ENCODE assay signal across 8 mouse cellular contexts in genomic region chr10:50895091-50895790, GRCm38 (mm10). TPM values are rescaled to one million over a fixed set of nuclear protein-coding genes. Genes with fewer than 3 reads are reported as not detected.
DNase-seq lines count a peak whose midpoint lies in the region; ATAC-seq and TF ChIP-seq lines count a peak whose summit lies in the region.
"Had no signal": no experiment of that assay in that cellular context is flagged by ENCODE, and none has a peak within 500 bp of the region (broad histone marks: within the 10 kb centered on the region; RNA-seq: fewer than 3 reads in every experiment).

No protein-coding gene starts in this region.

- intact Hi-C loops in gastrocnemius, postnatal 36 days (cut with DNase I), result no loop called here
- intact Hi-C loops in left cerebral cortex, postnatal 4 days (cut with DNase I), result loop anchor here (5.0 kb wide), 1 partner anchor 193 kb away; no protein-coding TSS in a partner anchor

- DNase-seq in ES-E14 (ENCODE audit: low read depth, low spot score), result no peak
- peak; percentile 63 for DNase-seq in embryo, embryonic 10.5 days (ENCODE audit: low spot score)
- no peak for DNase-seq in urinary bladder, postnatal 14 days (ENCODE audit: low spot score)
- no peak for DNase-seq in gastrocnemius, postnatal 36 days
- no peak for DNase-seq in left cerebral cortex, postnatal 4 days

- H3K9ac ChIP-seq in ES-E14 (ENCODE audit: insufficient read depth, low read depth, low read length, poor library complexity, severe bottlenecking), result no peak overlapping the region
- H3K9ac ChIP-seq in hindbrain, embryonic 15.5 days, result no peak overlapping the region

- H3K4me2 ChIP-seq in hindbrain, embryonic 15.5 days, result peak overlapping the region; percentile 79

- H3K9me3 ChIP-seq in ES-E14 (ENCODE audit: control insufficient read depth, insufficient read depth, low read depth, low read length), result no peaks in the 10 kb centered on the region
- H3K9me3 ChIP-seq in hindbrain, embryonic 15.5 days, result no peaks in the 10 kb centered on the region

- no peak; the same call in 1 of the 2 replicates for ATAC-seq in hindbrain, embryonic 15.5 days (ENCODE audit: low FRiP score, low read depth)
- 0 out of 2 replicates have a peak, but pooled peaks have one; percentile 5 for ATAC-seq in megakaryocyte, adult 5-6 weeks (ENCODE audit: poor library complexity, severe bottlenecking)

- no peaks in the 10 kb centered on the region for H3K36me3 ChIP-seq in ES-E14 (ENCODE audit: control insufficient read depth, insufficient read depth, low read length, poor library complexity, severe bottlenecking)
- H3K36me3 ChIP-seq in hindbrain, embryonic 15.5 days, result no peaks in the 10 kb centered on the region

- no peak overlapping the region for H3K27ac ChIP-seq in ES-E14 (ENCODE audit: insufficient read depth, low read depth, low read length, poor library complexity, severe bottlenecking)
- H3K27ac ChIP-seq in hindbrain, embryonic 15.5 days (replicated peaks), result no peak overlapping the region

- no peaks in the 10 kb centered on the region for H3K4me1 ChIP-seq in ES-E14 (ENCODE audit: control insufficient read depth in 2 of 2, insufficient read depth in 2 of 2, low read length in 2 of 2, poor library complexity in 1 of 2)
- peaks cover 14% of the 10 kb centered on the region for H3K4me1 ChIP-seq in hindbrain, embryonic 15.5 days (replicated peaks)

- peaks cover 74% of the 10 kb centered on the region for H3K27me3 ChIP-seq in hindbrain, embryonic 15.5 days

- in situ Hi-C loops in ES-E14 (cut with MboI; ENCODE audit: low sequenced_read_pairs in 2 of 2, unreplicated experiment in 2 of 2), result no loop called here

- 1% methylated on average over 44 of the region's 44 CpGs for WGBS in hindbrain, embryonic 15.5 days

- peak overlapping the region; percentile 58 to 59 for H3K4me3 ChIP-seq in ES-E14 (ENCODE audit: insufficient read depth in 1 of 2, low read depth in 1 of 2, low read length in 2 of 2, poor library complexity in 1 of 2, severe bottlenecking in 1 of 2)
- H3K4me3 ChIP-seq in hindbrain, embryonic 15.5 days, result peak overlapping the region; percentile 44
- H3K4me3 ChIP-seq: myocyte had no signal

TF ChIP-seq in ES-E14, 5 proteins besides CTCF, POLR2A, EP300 and RAD21:
- TF ChIP-seq ZNF384 (IDR thresholded peaks at IDR 0.05; ENCODE audit: low read depth, low read length) (no peak), CHD2 (IDR thresholded peaks at IDR 0.05; ENCODE audit: low read depth, low read length) (no peak)
TF ChIP-seq in ES-E14: peak in this region for 0.

RNA-seq across cellular contexts. Expression of gene Sim1, which starts 0.7 kb away (rescaled TPM):
- total RNA-seq in ES-E14 (2012; rRNA removed), result 0.11 and 0.13 TPM in 2 replicates
- 0.12 and 0.16 TPM in 2 replicates for polyA plus RNA-seq in hindbrain, embryonic 15.5 days (2015; fragmentation: Nextera tagmentation; extraction: Ambion mirVana)
- total RNA-seq in megakaryocyte, adult 5-6 weeks (2015), result not detected in 2 replicates
- total RNA-seq in megakaryocyte, adult 5-6 weeks (2017), result not detected in 2 replicates
- total RNA-seq in gastrocnemius, postnatal 36 days (2021), result under 1 TPM; 0.05 to 0.13 TPM
- 1 to 10 TPM in 1 of 2 experiments, under 1 TPM in 1; 0.10 to 1.0 TPM for total RNA-seq in left cerebral cortex, postnatal 4 days (2021)
